Mouse (Mus musculus): ENCODE measurements at regions not wholly inside any gene's neighbourhood (a gene's known extent, or its start where the extent isn't known, plus 50 kb on each side); places are given as distances from the start of the nearest gene placed in this dataset.

DNA sequence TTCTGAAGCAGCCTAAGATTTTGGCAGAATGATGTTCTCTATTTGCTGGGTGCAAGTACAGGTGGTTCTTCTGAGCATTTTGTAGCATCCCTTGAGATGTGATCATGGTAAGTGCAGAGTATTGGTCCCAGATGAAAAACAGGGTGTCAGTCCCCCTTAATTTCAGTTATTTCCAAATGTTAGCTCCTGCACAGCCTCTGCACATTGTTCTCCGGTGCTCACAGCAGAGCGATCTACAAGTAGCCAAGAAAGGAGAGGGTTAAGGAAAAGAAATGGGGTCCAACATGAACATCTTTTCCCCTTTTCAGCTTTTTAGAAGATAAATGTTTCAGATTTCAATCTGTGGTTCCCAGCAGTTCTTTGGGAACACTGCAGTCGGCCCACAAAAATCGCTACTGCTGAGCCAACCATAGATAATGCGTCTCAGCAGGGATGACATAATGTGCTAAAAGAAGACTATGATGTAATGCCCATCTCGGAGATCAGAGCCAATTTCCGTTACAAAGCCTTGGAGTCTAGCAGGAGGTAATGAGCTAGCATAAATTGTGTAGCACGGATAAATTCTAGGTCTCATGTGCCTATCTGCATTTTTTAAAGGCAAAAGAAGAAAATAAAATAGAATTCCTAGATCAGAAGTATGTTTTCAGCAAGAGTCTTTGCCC lies 400.1 kb upstream of the Slc30a5 start:
- ATAC-seq (peak; percentile 71), DNase-seq (ENCODE audit: low read depth, low spot score) (peak; percentile 83)
- ChIA-PET POLR2A (no interaction called here), CTCF (interaction anchor here (1.5 kb wide), 1 partner anchor 9 kb away, joined by 4 read pairs; no protein-coding TSS in a partner anchor)
- no peaks in the 10 kb centered on the region for H3K27me3 ChIP-seq
- in situ Hi-C loops (cut with MboI; ENCODE audit: low pct_unique_long_range_greater_than_20kb), result no loop called here
- TF ChIP-seq CTCF (IDR thresholded peaks at IDR 0.05), result no peak

GRCm38 (mm10) chr13:101229861-101230260 lies 396.6 kb upstream of the Slc30a5 start:
- TF ChIP-seq CTCF (IDR thresholded peaks at IDR 0.05), result no peak
- no peak for ATAC-seq
- ChIA-PET CTCF (interaction anchor here (1.0 kb wide), 1 partner anchor 9 kb away, joined by 4 read pairs; no protein-coding TSS in a partner anchor), POLR2A (no interaction called here)
- H3K27me3 ChIP-seq, result no peaks in the 10 kb centered on the region
- in situ Hi-C loops (cut with MboI; ENCODE audit: low pct_unique_long_range_greater_than_20kb), result no loop called here
- DNase-seq (ENCODE audit: low read depth, low spot score), result no peak

DNA sequence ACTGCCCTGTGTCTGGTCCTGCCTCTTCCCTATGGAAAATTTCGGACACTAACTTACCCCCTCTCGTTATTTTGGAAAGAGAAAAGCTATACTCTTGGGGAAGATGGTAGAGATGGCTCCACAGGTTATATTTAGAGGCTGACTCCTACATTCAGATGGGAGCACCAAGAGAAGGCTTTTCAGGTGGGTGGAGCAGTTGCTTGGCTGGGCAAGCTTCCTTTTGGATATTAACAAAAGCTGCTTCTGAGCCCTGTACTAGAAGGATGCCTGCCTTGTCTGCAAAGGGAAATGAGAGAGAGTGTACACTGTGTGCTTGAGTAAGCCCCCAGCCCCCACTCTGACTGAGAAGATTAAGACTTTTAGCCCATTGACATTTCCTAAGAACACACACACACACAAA lies 392.1 kb upstream of the Slc30a5 start:
- in situ Hi-C loops (cut with MboI; ENCODE audit: low pct_unique_long_range_greater_than_20kb), result no loop called here
- ATAC-seq, result no peak
- POLR2A ChIA-PET, result no interaction called here

DNA sequence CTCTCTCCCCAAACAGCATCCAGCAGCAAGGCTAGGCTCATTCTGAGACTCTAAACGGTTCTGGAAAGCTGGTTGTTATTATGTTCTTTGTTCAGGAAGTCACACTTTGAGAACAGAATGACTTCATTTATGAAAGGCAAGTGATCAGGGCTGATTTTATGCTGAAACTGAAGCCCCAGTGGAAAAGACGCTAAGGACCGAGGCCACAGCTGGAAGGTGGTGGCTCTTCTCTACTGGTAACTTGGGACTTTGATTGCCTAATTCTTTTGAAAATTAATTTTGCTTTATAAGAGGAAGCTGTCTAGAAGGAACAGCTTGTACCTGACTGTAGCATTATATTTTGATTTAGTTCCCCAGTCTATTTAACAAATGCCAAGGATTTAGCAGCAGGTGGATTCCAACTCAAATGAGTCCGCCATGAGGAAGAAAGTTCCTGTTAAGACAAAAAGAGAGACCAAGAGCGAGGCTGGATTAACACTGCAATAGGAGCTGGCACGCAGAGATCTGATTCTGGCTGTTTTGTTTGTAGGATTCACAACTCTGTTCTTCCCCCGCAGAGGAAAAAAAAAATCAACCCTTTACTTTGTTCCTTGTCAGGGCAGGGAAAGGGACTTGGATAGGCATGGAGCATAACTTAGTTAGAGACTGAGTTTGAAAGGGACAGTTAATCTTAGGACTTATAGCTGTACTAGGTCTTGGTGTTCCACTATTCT lies 388.3 kb upstream of the Slc30a5 start:
- POLR2A ChIA-PET, result no interaction called here
- ATAC-seq (no peak), DNase-seq (ENCODE audit: low read depth, low spot score) (no peak)
- in situ Hi-C loops (cut with MboI; ENCODE audit: low pct_unique_long_range_greater_than_20kb), result no loop called here
- CTCF ChIA-PET, result interaction anchor here (1.0 to 1.5 kb wide), 4 partner anchors 8 to 14 kb away, joined by 3 to 9 read pairs (median 4); no protein-coding TSS in a partner anchor
- H3K27me3 ChIP-seq, result no peaks in the 10 kb centered on the region
- no peak for TF ChIP-seq CTCF (IDR thresholded peaks at IDR 0.05)

More for the DNA sequence above, 392.1 kb upstream of the Slc30a5 start:
- H3K27me3 ChIP-seq, result no peaks in the 10 kb centered on the region
- CTCF ChIA-PET, result interaction anchor here (1.7 kb wide), 1 partner anchor 11 kb away, joined by 4 read pairs; no protein-coding TSS in a partner anchor
- DNase-seq (ENCODE audit: low read depth, low spot score), result no peak
- TF ChIP-seq CTCF (IDR thresholded peaks at IDR 0.05), result no peak

- ChIA-PET CTCF (interaction anchor here (1.0 kb wide), 1 partner anchor 9 kb away, joined by 3 read pairs; no protein-coding TSS in a partner anchor), POLR2A (interaction anchor here (0.6 kb wide), 1 partner anchor 583 kb away, joined by 3 read pairs; no protein-coding TSS in a partner anchor)
- no peak for TF ChIP-seq CTCF (IDR thresholded peaks at IDR 0.05)
- ATAC-seq (no peak), DNase-seq (ENCODE audit: low read depth, low spot score) (no peak)
- no peaks in the 10 kb centered on the region for H3K27me3 ChIP-seq
- in situ Hi-C loops (cut with MboI; ENCODE audit: low pct_unique_long_range_greater_than_20kb), result no loop called here
Measured at GRCm38 (mm10) chr13:101219568-101219967, 386.3 kb upstream of the Slc30a5 start.

DNA sequence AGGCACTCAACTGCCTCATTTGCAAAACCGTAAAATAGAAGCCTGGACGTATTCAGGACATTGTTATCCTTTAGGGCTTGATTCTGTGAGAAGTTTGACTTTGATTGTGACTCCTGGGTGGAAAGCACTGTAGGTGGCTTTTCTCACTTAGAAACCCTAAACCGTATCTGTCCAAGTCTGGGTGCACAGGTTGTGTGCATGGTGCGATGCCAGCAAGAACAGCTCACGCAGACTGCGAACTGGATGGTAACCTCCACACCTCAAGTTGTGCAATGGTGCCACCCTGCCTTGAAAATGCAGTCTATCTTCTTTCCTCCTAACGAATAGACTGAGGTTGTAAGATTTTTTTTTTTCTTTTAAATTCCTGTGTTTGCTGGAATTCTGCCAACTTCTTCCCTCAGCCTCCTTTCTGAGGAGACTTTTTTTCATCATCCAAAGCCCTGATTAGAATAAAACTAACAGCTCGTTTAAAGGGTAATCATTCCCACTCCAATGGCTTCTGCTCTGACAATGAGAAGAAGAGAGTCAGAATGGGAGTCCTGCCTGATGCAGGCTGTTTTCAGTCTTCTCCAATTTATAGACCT lies 383.8 kb upstream of the Slc30a5 start:
- ATAC-seq, result no peak
- DNase-seq (ENCODE audit: low read depth, low spot score), result peak; percentile 34
- no peak for TF ChIP-seq CTCF (IDR thresholded peaks at IDR 0.05)
- no peaks in the 10 kb centered on the region for H3K27me3 ChIP-seq
- ChIA-PET POLR2A (interaction anchor here (0.7 kb wide), 1 partner anchor 11 kb away, joined by 3 read pairs; no protein-coding TSS in a partner anchor), CTCF (interaction anchor here (2.4 kb wide), 1 partner anchor 13 kb away, joined by 6 read pairs; no protein-coding TSS in a partner anchor)
- in situ Hi-C loops (cut with MboI; ENCODE audit: low pct_unique_long_range_greater_than_20kb), result no loop called here

GRCm38 (mm10) chr13:101216421-101216820 lies 383.2 kb upstream of the Slc30a5 start:
- ChIA-PET POLR2A (no interaction called here), CTCF (interaction anchor here (2.4 kb wide), 1 partner anchor 13 kb away, joined by 6 read pairs; no protein-coding TSS in a partner anchor)
- no peak for TF ChIP-seq CTCF (IDR thresholded peaks at IDR 0.05)
- no peaks in the 10 kb centered on the region for H3K27me3 ChIP-seq
- in situ Hi-C loops (cut with MboI; ENCODE audit: low pct_unique_long_range_greater_than_20kb), result no loop called here
- DNase-seq (ENCODE audit: low read depth, low spot score), result no peak
- no peak for ATAC-seq

DNA sequence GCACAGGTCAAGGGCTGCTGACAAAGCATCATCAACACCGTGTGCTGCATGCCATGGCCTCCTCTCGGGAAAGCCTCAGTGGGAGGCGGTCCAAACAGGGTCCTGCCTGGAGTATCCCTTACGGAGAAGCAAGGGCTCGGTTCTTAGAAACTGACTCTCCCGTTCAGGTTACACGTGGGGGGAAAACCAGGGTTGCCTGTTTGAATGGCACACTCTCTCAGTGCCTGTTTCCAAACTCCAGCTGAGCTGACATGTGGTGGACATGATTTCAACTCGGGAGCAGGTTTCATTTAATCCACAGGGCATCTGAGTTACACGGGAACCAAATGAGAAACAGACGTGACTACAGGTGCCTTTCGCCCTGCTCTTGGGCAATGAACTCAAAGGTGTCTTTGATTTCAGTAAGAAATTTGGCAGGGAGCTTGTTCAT lies 382.6 kb upstream of the Slc30a5 start:
- CTCF ChIA-PET, result no interaction called here
- in situ Hi-C loops (cut with MboI; ENCODE audit: low pct_unique_long_range_greater_than_20kb), result no loop called here
- no peak for TF ChIP-seq CTCF (IDR thresholded peaks at IDR 0.05)
- POLR2A ChIA-PET, result no interaction called here
- ATAC-seq (no peak), DNase-seq (ENCODE audit: low read depth, low spot score) (no peak)
- H3K27me3 ChIP-seq, result no peaks in the 10 kb centered on the region

GRCm38 (mm10) chr13:101215131-101215641 lies 382.0 kb upstream of the Slc30a5 start:
- no peaks in the 10 kb centered on the region for H3K27me3 ChIP-seq
- no peak for TF ChIP-seq CTCF (IDR thresholded peaks at IDR 0.05)
- ChIA-PET CTCF (no interaction called here), POLR2A (no interaction called here)
- DNase-seq (ENCODE audit: low read depth, low spot score) (no peak), ATAC-seq (no peak)
- in situ Hi-C loops (cut with MboI; ENCODE audit: low pct_unique_long_range_greater_than_20kb), result no loop called here

GRCm38 (mm10) chr13:101214094-101214493 lies 380.9 kb upstream of the Slc30a5 start:
- no peaks in the 10 kb centered on the region for H3K27me3 ChIP-seq
- TF ChIP-seq CTCF (IDR thresholded peaks at IDR 0.05), result no peak
- ATAC-seq (no peak), DNase-seq (ENCODE audit: low read depth, low spot score) (no peak)
- POLR2A ChIA-PET, result no interaction called here
- in situ Hi-C loops (cut with MboI; ENCODE audit: low pct_unique_long_range_greater_than_20kb), result no loop called here
- CTCF ChIA-PET, result no interaction called here

Measured in Patski (cell line).